Mouse (Mus musculus) spleen, adult 18-20 months (tissue): ENCODE data around the gene Rsbn1.

Source experiments
- DNase-seq, 2 experiments: peaks; one replicate each; pipeline ENCODE4 v3.0.0; 2022; ENCODE audit warnings: mixed read lengths in 2 of 2

Rsbn1 gene

GRCm38 (mm10) chr3:103914010-103914669 lies at the start of gene Rsbn1:
Gene Rsbn1 (plus strand): TSS chr3:103914120.
- DNase-seq, result peak; percentile 92 to 96

- DNase-seq, result no peak
Measured at GRCm38 (mm10) chr3:103864200-103864599, 49.7 kb upstream of the Rsbn1 start.

- no peak for DNase-seq
Measured at GRCm38 (mm10) chr3:103867424-103867971, 46.4 kb upstream of the Rsbn1 start.

GRCm38 (mm10) chr3:103868008-103868407 lies 45.9 kb upstream of the Rsbn1 start:
- DNase-seq, result no peak

GRCm38 (mm10) chr3:103872663-103873098 lies 41.2 kb upstream of the Rsbn1 start:
- DNase-seq, result peak in 1 of 2 experiments; percentile 17

GRCm38 (mm10) chr3:103874329-103874728 lies 39.6 kb upstream of the Rsbn1 start:
- no peak for DNase-seq

- no peak for DNase-seq
Measured at GRCm38 (mm10) chr3:103885946-103886345, 28.0 kb upstream of the Rsbn1 start.

- no peak for DNase-seq
Measured at GRCm38 (mm10) chr3:103887581-103887980, 26.3 kb upstream of the Rsbn1 start.

GRCm38 (mm10) chr3:103893374-103893773 lies 20.5 kb upstream of the Rsbn1 start:
- DNase-seq, result no peak

GRCm38 (mm10) chr3:103904705-103905104 lies 9.2 kb upstream of the Rsbn1 start:
- peak in 1 of 2 experiments; percentile 39 for DNase-seq

- no peak for DNase-seq
Measured at GRCm38 (mm10) chr3:103907335-103908030, 6.4 kb upstream of the Rsbn1 start.

GRCm38 (mm10) chr3:103908781-103909180 lies 5.1 kb upstream of the Rsbn1 start:
- no peak for DNase-seq

GRCm38 (mm10) chr3:103913451-103913961 lies 414 bp upstream of the Rsbn1 start:
- no peak for DNase-seq

- no peak for DNase-seq
Measured at GRCm38 (mm10) chr3:103914732-103915508, 1.0 kb downstream of the Rsbn1 start.

GRCm38 (mm10) chr3:103915509-103915896 lies 1.6 kb downstream of the Rsbn1 start:
- DNase-seq, result no peak

- peak; percentile 13 to 29 for DNase-seq
Measured at GRCm38 (mm10) chr3:103916205-103916838, 2.4 kb downstream of the Rsbn1 start.

- DNase-seq, result no peak
Measured at GRCm38 (mm10) chr3:103916839-103917237, 2.9 kb downstream of the Rsbn1 start.

GRCm38 (mm10) chr3:103920094-103920493 lies 6.2 kb downstream of the Rsbn1 start:
- no peak for DNase-seq

GRCm38 (mm10) chr3:103925302-103925701 lies 11.4 kb downstream of the Rsbn1 start:
- no peak for DNase-seq

GRCm38 (mm10) chr3:103927511-103927910 lies 13.6 kb downstream of the Rsbn1 start:
- peak; percentile 16 to 44 for DNase-seq

GRCm38 (mm10) chr3:103944794-103945562 lies 31.1 kb downstream of the Rsbn1 start:
- DNase-seq, result no peak

- peak in 1 of 2 experiments; percentile 14 for DNase-seq
Measured at GRCm38 (mm10) chr3:103948666-103949065, 34.7 kb downstream of the Rsbn1 start.
